Mouse (Mus musculus) urinary bladder, postnatal 36 days (tissue): ENCODE measurements around the gene Sertad2.

Source experiments
- DNase-seq, 2 experiments: peaks; one replicate each; pipeline ENCODE4 v3.0.0; 2022; ENCODE audit warnings: low spot score in 2 of 2, mixed read lengths in 1 of 2

Sertad2 gene

DNA sequence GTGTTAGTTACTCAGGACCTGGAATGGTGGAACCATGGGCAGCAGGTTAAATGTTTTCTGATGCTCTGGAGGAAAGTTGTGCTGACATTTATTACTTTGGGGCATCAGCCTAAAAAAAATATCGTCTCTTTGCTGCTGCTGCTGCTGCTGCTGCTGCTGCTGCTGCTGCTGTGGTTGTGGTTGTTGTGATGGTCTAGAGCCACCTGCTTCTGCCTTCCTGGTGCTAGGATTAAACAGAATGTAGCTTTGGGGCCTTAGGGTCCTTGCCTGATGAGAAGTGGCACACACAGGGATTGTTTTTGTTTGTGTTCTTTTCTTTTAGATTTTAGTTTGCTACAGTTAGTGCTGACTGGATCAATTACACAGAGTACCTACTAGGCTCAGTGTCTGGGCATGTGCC, 101.1 kb downstream of the Sertad2 start:
- DNase-seq = no peak

- no peak for DNase-seq
Observed at GRCm38 (mm10) chr11:20644872-20645271, 101.8 kb downstream of the Sertad2 start.

DNA sequence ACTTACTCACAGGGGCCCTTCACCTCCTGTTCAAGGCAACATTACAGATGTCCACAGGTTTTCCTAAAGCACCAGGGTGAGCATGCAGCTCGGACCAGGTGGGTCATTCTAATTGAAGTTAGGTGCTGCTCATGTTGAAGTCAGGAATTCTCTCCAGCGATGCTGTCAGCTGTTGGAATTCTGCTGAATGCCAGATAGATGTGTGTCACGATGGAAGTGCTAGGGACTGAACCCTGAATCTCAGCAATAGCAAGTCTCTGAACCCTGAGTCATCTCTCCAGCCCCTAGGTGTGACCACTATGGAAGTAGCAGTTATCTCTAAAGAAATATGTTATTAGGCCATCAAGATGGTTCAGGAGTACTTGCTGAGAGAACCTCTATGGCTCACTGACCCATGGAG, 102.5 kb downstream of the Sertad2 start:
- DNase-seq = no peak

- no peak for DNase-seq
Observed at GRCm38 (mm10) chr11:20646142-20646541, 103.1 kb downstream of the Sertad2 start.

DNA sequence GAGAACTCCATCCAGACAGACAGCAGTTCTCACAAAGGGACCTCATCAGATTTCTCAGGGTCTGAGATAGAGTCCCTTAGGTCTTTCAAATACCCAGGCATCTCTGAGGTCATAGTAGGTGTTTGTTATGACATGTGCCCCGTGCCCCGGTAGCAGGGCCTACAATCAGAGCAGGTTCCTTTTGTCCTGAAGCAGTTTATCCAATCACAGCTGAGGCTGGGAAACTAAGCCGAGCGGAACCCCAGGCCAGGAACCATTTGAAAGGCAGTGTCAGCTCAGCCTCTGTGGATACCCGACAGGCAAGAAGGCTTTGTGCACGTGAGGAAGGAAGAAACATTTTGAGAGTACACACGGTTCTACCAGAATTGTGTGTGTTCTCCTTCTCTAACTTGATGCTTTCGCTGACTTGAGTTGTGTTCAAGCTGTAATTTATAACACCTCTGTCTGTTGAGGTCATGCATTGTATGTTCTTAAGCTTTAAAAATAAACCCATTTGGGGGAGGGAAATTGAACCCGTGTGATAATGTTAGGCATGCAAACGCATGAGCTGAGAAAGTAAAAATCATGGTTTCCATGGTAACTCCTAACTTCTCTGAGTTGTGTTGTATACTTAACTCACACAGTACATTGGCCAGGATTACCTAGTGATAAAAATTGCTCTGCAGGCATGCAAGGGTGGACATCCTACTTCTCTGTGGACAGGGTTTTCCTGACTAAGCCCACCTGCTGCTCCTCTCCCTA, 104.1 kb downstream of the Sertad2 start:
- DNase-seq = no peak

DNA sequence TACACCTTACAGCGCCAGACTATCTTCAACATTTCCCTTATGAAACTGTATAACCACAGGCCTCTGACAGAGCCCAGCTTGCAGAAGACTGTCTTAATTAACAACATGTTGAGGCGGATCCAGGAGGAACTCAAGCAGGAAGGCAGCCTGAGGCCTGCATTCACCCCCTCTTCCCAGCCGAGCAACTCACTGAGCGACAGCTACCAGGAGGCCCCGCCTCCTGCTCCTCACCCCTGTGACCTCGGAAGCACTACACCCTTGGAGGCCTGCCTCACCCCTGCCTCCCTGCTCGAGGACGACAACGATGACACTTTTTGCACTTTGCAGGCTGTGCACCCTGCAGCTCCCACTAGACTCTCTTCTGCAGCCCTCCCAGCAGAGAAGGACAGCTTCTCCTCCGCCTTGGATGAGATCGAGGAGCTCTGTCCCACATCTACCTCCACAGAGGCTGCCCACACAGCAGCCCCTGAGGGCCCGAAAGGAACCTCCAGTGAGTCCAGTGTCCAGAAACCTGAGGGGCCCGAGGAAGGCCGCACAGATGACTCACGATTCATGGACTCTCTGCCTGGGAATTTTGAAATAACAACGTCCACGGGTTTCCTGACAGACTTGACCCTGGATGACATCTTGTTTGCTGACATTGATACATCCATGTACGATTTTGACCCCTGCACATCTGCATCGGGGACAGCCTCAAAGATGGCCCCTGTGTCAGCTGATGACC, 105.0 kb downstream of the Sertad2 start:
- DNase-seq = peak in 1 of 2 experiments; percentile 57

GRCm38 (mm10) chr11:20649477-20649876, 106.4 kb downstream of the Sertad2 start:
- no peak for DNase-seq

DNA sequence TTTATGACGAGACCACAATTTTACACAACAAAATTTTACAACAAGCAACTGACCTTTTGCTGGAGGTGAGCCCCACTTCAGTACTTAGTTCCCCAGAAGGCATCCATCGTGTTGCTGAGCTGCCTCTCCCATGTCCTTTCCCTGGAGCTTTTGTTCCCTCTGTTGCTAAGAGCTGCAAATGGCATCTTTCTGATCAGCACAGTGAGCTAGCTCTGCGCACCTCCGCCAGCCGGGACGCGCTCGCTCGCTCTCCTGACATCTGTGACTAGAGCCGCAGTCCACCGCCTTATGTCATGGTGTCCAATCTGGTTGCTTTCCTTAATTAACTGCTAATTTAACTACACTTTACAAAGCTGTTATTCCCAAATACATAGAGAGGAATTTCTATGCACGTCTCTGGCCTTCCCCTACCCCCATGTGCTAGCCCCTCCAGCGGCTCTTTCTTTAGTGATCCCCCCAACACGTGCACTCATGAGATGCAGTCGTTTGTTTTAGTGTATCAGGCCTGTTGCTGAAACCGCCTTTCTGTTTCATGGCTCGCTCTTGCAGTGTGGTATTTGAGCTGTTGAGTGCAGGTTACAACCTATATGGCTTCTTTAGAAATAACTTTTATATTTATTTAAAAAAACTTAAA, 107.1 kb downstream of the Sertad2 start:
- no peak for DNase-seq

GRCm38 (mm10) chr11:20651166-20651565, 108.1 kb downstream of the Sertad2 start:
- no peak for DNase-seq

GRCm38 (mm10) chr11:20655795-20656710, 113.0 kb downstream of the Sertad2 start:
- DNase-seq = no peak

DNA sequence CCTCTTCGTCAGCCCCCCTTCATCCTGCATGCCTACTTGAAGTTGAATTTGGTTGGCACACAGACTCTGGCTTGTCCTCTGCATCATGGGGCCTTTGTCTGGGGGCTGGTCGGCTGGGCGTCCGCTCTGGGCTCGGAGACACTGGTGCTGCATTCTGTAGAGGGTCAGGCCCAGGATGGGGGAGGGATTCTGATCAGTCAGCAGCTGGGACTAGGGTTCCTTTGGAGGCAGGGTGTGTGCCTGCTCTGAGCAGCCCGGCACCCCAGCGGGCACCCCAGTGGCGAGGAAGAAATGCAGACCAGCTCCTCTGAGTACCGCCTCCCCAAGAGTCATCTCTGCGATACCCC, 113.6 kb downstream of the Sertad2 start:
- no peak for DNase-seq

- DNase-seq = no peak
Observed at GRCm38 (mm10) chr11:20659094-20659493, 116.0 kb downstream of the Sertad2 start.

DNA sequence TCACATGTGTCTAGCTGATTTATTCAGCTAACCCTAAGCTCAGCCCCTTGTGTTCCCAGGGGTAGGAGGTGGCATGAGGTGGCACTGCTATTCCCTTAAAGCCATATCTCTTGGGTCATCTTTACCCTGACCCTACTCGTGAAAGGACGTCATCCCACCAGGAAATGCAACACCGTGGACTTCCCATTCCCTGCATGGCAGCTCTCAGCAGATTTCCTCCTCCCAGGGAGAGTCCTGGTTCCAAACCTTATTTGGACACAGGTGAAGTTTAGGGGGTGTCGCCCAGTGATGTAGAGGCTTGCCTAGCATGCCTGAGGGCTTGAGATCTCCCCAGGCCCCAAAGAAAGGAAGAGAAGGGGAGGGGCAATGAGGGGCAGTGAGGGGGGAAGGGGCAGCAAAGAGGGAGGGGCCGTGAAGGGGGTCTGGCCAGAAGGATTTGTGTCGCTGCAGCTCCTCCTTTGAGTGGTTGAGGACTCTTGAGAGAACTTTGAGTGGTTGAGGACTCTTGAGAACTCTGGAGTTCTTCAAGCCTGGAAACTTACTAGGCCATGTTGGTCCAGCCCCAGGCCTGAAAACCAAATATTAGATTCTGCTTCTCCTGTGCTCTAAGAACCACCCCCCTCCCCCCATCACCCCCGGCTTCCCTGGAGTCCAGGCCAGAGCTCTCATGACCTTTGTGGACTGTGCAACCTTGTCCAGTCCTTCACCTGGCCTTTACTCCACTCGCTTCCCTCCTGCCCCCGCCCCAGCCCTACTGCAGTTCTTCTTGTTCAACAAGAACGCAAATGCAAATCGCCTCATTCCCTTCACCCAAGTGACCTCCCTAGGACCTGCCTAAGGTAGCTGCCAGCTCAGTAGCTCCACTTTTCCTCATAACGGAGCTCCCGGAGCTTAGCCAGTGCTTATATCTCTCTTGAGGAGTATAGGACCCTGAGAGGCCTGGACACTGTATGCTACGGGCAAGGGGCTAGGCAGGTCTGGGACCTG, 117.4 kb downstream of the Sertad2 start:
- no peak for DNase-seq

- DNase-seq = peak in 1 of 2 experiments; percentile 31
Observed at GRCm38 (mm10) chr11:20661652-20662051, 118.6 kb downstream of the Sertad2 start.

DNA sequence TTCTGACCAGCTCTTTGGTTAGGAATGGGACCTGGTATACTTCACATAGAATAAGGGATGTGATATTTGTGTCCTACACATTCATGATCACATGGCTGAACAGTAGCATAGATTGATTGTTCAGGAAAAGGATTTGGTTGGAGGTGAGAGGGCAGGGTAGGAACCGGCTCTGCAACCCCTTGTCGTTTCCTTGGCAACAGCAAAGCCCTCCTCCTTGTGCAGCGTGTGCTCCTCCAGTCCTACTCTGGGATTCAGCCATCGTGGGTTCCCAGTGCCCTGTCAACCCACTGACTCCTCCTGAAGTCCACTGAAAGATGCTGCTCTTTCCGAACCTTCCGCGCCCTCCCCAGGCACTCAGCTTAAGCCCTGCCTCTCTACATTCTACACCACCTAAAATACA, 119.8 kb downstream of the Sertad2 start:
- DNase-seq = no peak

DNA sequence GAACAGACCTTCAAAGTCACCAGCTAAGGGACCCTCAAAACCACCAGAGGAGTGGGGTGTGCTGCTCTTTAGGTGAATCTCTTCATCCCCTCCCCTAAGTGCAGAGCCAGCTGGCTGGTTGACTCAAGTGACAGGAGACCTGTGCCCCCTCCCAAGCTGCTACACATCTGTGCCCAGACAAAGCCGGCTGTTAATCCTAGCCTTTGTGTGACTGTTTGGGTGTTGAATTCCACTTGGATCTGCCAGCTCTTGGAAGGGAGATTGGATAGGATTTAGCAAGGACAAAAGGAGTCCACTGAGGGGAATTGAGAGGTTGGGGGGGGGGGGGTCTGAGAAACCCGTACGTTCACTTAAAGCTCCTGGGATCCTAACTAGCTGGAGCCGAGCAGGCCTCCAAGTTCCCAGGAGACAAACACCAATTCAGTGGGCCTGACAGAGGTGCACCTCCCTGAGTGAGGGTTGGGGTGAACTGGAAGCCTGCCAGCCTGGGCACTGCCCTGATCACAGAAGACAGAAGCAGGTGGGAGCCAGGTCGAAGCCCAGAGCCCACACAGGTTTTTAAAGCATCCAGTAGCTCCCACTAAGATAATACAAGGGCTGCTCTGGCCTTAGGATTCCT, 120.6 kb downstream of the Sertad2 start:
- DNase-seq = no peak

DNA sequence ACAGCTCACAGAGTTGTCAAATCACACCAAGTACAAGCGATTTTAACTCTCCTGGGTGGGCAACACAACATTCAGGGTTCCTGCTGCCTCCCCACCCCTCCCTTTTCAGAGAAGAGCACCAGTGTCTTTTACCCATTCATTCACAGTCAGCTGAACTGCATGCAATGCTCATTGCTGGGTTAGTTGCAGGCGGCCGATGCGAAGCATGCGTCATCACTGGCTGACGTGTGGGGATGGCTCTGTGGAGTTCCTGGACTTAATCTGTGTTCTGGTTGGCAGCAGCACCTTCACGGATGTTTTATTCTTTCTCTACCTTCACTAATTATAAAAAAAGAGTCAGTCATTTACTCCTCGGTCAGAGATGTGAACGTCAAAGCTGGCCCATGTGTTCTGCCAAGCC, 121.8 kb downstream of the Sertad2 start:
- no peak for DNase-seq

DNA sequence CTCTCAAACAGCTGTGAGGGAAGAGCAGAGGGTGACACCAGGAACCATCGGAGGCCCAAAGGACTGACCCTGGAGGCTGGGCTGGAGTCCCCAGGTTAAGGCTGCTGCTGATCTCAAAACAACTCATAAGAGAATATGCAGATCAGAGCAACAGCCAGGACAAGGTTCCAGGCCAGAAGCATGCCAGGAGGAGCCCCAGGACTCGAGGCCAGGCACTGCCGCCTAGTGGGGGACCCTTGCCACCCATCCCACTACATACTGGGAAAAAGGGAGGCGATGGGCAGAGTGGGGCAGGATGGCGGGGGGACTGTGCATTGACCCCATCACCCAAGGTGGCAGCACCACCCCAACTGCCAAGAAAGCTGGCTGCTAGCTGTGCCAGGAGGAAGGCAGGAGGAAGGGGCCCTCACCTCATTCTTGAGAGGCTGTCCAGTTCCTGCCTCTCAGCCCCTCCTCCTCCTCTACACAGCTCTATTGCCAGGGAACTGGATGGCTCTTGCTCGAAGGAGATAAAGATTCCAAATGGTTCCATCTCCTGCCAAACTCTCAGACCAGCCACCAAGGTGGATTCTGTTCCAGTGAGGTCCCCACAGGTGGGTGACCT, 128.8 kb downstream of the Sertad2 start:
- no peak for DNase-seq

- no peak for DNase-seq
Observed at GRCm38 (mm10) chr11:20672513-20672912, 129.5 kb downstream of the Sertad2 start.

- DNase-seq = no peak
Observed at GRCm38 (mm10) chr11:20679396-20679795, 136.3 kb downstream of the Sertad2 start.
